Mouse (Mus musculus): ENCODE results near the gene Afap1. TPM values are rescaled to one million over a fixed set of nuclear protein-coding genes. Genes with fewer than 3 reads are reported as not detected.
A peak's percentile ranks its signal among the peaks of the same experiment; 100 is the strongest.

Afap1 gene
- polyA plus RNA-seq, 1 experiment from 2014 or later = 73.7 TPM

GRCm38 (mm10) chr5:35893805-35894260, 714 bp downstream of the Afap1 start:
- H3K27ac ChIP-seq (ENCODE audit: low read depth, low read length) = peak overlapping the region; percentile 89
- no peaks in the 10 kb centered on the region for H3K36me3 ChIP-seq (ENCODE audit: control insufficient read depth, insufficient read depth, low read length)
- H3K4me2 ChIP-seq (ENCODE audit: low read depth, low read length) = peak overlapping the region; percentile 84
- H3K9ac ChIP-seq (replicated peaks; ENCODE audit: low read depth, low read length) = peak overlapping the region; percentile 99
- peak overlapping the region; percentile 95 for H3K4me3 ChIP-seq (ENCODE audit: low read depth, low read length)
- H3K4me1 ChIP-seq (ENCODE audit: control insufficient read depth, insufficient read depth, low read length) = peaks cover 23% of the 10 kb centered on the region
- peak; percentile 47 for ATAC-seq (ENCODE audit: low read depth)
- WGBS = under 1% methylated on average over 21 of the region's 21 CpGs
- H3K27me3 ChIP-seq (ENCODE audit: control insufficient read depth, insufficient read depth, low read length) = peaks cover 5% of the 10 kb centered on the region; the same call in 1 of the 2 replicates
- H3K9me3 ChIP-seq (ENCODE audit: control insufficient read depth, low read length) = no peaks in the 10 kb centered on the region

- H3K9ac ChIP-seq (replicated peaks; ENCODE audit: low read depth, low read length) = peak overlapping the region; percentile 99
- H3K9me3 ChIP-seq (ENCODE audit: control insufficient read depth, low read length) = no peaks in the 10 kb centered on the region
- H3K36me3 ChIP-seq (ENCODE audit: control insufficient read depth, insufficient read depth, low read length) = no peaks in the 10 kb centered on the region
- H3K4me3 ChIP-seq (ENCODE audit: low read depth, low read length) = peak overlapping the region; percentile 95
- WGBS = 5% methylated on average over 30 of the region's 30 CpGs
- peak overlapping the region; percentile 84 for H3K4me2 ChIP-seq (ENCODE audit: low read depth, low read length)
- peak; percentile 12; the same call in 1 of the 2 replicates for ATAC-seq (ENCODE audit: low read depth)
- peak overlapping the region; percentile 89 for H3K27ac ChIP-seq (ENCODE audit: low read depth, low read length)
- H3K27me3 ChIP-seq (ENCODE audit: control insufficient read depth, insufficient read depth, low read length) = peaks cover 5% of the 10 kb centered on the region; the same call in 1 of the 2 replicates
- peaks cover 23% of the 10 kb centered on the region for H3K4me1 ChIP-seq (ENCODE audit: control insufficient read depth, insufficient read depth, low read length)
Measured at GRCm38 (mm10) chr5:35894295-35895047, 1.4 kb downstream of the Afap1 start.

GRCm38 (mm10) chr5:35895926-35896325, 2.8 kb downstream of the Afap1 start:
- Histone ChIP-seq H3K4me1 (ENCODE audit: control insufficient read depth, insufficient read depth, low read length) (peaks cover 38% of the 10 kb centered on the region), H3K27me3 (ENCODE audit: control insufficient read depth, insufficient read depth, low read length) (peaks cover 5% of the 10 kb centered on the region; the same call in 1 of the 2 replicates), H3K36me3 (ENCODE audit: control insufficient read depth, insufficient read depth, low read length) (no peaks in the 10 kb centered on the region), H3K4me3 (ENCODE audit: low read depth, low read length) (no peak overlapping the region; the same call in 1 of the 2 replicates), H3K4me2 (ENCODE audit: low read depth, low read length) (peak overlapping the region; percentile 84), H3K9me3 (ENCODE audit: control insufficient read depth, low read length) (no peaks in the 10 kb centered on the region), H3K27ac (ENCODE audit: low read depth, low read length) (no peak overlapping the region), H3K9ac (replicated peaks; ENCODE audit: low read depth, low read length) (no peak overlapping the region)
- 87% methylated on average over 4 of the region's 4 CpGs for WGBS
- ATAC-seq (ENCODE audit: low read depth) = no peak

- Histone ChIP-seq H3K36me3 (ENCODE audit: control insufficient read depth, insufficient read depth, low read length) (no peaks in the 10 kb centered on the region), H3K4me3 (ENCODE audit: low read depth, low read length) (no peak overlapping the region), H3K27ac (ENCODE audit: low read depth, low read length) (peak overlapping the region; percentile 0; the same call in 1 of the 2 replicates), H3K27me3 (ENCODE audit: control insufficient read depth, insufficient read depth, low read length) (peaks cover 5% of the 10 kb centered on the region; the same call in 1 of the 2 replicates), H3K9me3 (ENCODE audit: control insufficient read depth, low read length) (no peaks in the 10 kb centered on the region), H3K4me2 (ENCODE audit: low read depth, low read length) (peak overlapping the region; percentile 84; the same call in 1 of the 2 replicates), H3K4me1 (ENCODE audit: control insufficient read depth, insufficient read depth, low read length) (peaks cover 44% of the 10 kb centered on the region), H3K9ac (replicated peaks; ENCODE audit: low read depth, low read length) (no peak overlapping the region)
- WGBS = 63% methylated on average over 4 of the region's 4 CpGs
- ATAC-seq (ENCODE audit: low read depth) = no peak
Measured at GRCm38 (mm10) chr5:35896556-35896955, 3.4 kb downstream of the Afap1 start.

- H3K4me3 ChIP-seq (ENCODE audit: low read depth, low read length) = no peak overlapping the region
- H3K4me1 ChIP-seq (ENCODE audit: control insufficient read depth, insufficient read depth, low read length) = peaks cover 44% of the 10 kb centered on the region
- H3K27ac ChIP-seq (ENCODE audit: low read depth, low read length) = peak overlapping the region; percentile 0; the same call in 1 of the 2 replicates
- no peaks in the 10 kb centered on the region for H3K36me3 ChIP-seq (ENCODE audit: control insufficient read depth, insufficient read depth, low read length)
- no peak for ATAC-seq (ENCODE audit: low read depth)
- no peak overlapping the region for H3K9ac ChIP-seq (replicated peaks; ENCODE audit: low read depth, low read length)
- H3K27me3 ChIP-seq (ENCODE audit: control insufficient read depth, insufficient read depth, low read length) = peaks cover 5% of the 10 kb centered on the region; the same call in 1 of the 2 replicates
- H3K9me3 ChIP-seq (ENCODE audit: control insufficient read depth, low read length) = no peaks in the 10 kb centered on the region
- 63% methylated on average over 4 of the region's 4 CpGs for WGBS
- no peak overlapping the region for H3K4me2 ChIP-seq (ENCODE audit: low read depth, low read length)
Measured at GRCm38 (mm10) chr5:35897147-35897546, 4.0 kb downstream of the Afap1 start.

GRCm38 (mm10) chr5:35898114-35898513, 5.0 kb downstream of the Afap1 start:
- Histone ChIP-seq H3K4me3 (ENCODE audit: low read depth, low read length) (no peak overlapping the region), H3K4me2 (ENCODE audit: low read depth, low read length) (no peak overlapping the region), H3K4me1 (ENCODE audit: control insufficient read depth, insufficient read depth, low read length) (peaks cover 41% of the 10 kb centered on the region), H3K9ac (replicated peaks; ENCODE audit: low read depth, low read length) (no peak overlapping the region), H3K9me3 (ENCODE audit: control insufficient read depth, low read length) (no peaks in the 10 kb centered on the region), H3K27me3 (ENCODE audit: control insufficient read depth, insufficient read depth, low read length) (peaks cover 5% of the 10 kb centered on the region; the same call in 1 of the 2 replicates), H3K36me3 (ENCODE audit: control insufficient read depth, insufficient read depth, low read length) (no peaks in the 10 kb centered on the region), H3K27ac (ENCODE audit: low read depth, low read length) (no peak overlapping the region)
- 62% methylated on average over 4 of the region's 4 CpGs for WGBS
- no peak for ATAC-seq (ENCODE audit: low read depth)

- Histone ChIP-seq H3K4me3 (ENCODE audit: low read depth, low read length) (no peak overlapping the region), H3K27me3 (ENCODE audit: control insufficient read depth, insufficient read depth, low read length) (peaks cover 1% of the 10 kb centered on the region; the same call in 1 of the 2 replicates), H3K36me3 (ENCODE audit: control insufficient read depth, insufficient read depth, low read length) (no peaks in the 10 kb centered on the region), H3K4me1 (ENCODE audit: control insufficient read depth, insufficient read depth, low read length) (peaks cover 42% of the 10 kb centered on the region), H3K9ac (replicated peaks; ENCODE audit: low read depth, low read length) (no peak overlapping the region), H3K4me2 (ENCODE audit: low read depth, low read length) (no peak overlapping the region), H3K9me3 (ENCODE audit: control insufficient read depth, low read length) (no peaks in the 10 kb centered on the region), H3K27ac (ENCODE audit: low read depth, low read length) (no peak overlapping the region)
- WGBS = 88% methylated on average over 3 of the region's 3 CpGs
- ATAC-seq (ENCODE audit: low read depth) = no peak
Measured at GRCm38 (mm10) chr5:35898994-35899393, 5.9 kb downstream of the Afap1 start.

GRCm38 (mm10) chr5:35900401-35901225, 7.5 kb downstream of the Afap1 start:
- no peaks in the 10 kb centered on the region for H3K27me3 ChIP-seq (ENCODE audit: control insufficient read depth, insufficient read depth, low read length)
- no peaks in the 10 kb centered on the region for H3K9me3 ChIP-seq (ENCODE audit: control insufficient read depth, low read length)
- ATAC-seq (ENCODE audit: low read depth) = no peak
- 13% methylated on average over 10 of the region's 10 CpGs for WGBS
- H3K4me1 ChIP-seq (ENCODE audit: control insufficient read depth, insufficient read depth, low read length) = peaks cover 55% of the 10 kb centered on the region
- no peak overlapping the region for H3K27ac ChIP-seq (ENCODE audit: low read depth, low read length)
- no peaks in the 10 kb centered on the region for H3K36me3 ChIP-seq (ENCODE audit: control insufficient read depth, insufficient read depth, low read length)
- no peak overlapping the region for H3K4me3 ChIP-seq (ENCODE audit: low read depth, low read length)
- H3K4me2 ChIP-seq (ENCODE audit: low read depth, low read length) = peak overlapping the region; percentile 23; the same call in 1 of the 2 replicates
- H3K9ac ChIP-seq (replicated peaks; ENCODE audit: low read depth, low read length) = no peak overlapping the region
